Mouse (Mus musculus): ENCODE measurements at regions not wholly inside any gene's neighbourhood (a gene's known extent, or its start where the extent isn't known, plus 50 kb on each side); places are given as distances from the start of the nearest gene placed in this dataset.

DNA sequence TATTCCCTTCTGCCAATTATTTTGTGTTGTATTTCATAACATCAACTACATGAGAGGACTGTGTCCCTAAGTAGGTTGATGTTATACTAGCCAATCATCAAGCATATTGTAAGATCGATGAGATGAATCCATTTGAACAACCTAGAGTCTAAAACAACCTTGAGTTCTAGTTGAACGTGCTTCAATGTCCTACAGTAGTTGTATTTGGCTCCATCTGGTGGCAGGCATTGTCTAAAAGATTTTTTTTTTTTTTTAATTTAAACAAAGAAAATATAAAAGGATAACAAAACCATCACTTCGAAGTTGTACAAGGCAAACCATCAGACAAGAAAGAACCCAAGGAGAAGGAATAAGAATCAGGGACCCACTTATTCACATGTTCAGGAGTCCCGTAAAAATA lies 114.4 kb downstream of the Pih1d3 start:
- DNase-seq (ENCODE audit: low spot score): peak; percentile 16

DNA sequence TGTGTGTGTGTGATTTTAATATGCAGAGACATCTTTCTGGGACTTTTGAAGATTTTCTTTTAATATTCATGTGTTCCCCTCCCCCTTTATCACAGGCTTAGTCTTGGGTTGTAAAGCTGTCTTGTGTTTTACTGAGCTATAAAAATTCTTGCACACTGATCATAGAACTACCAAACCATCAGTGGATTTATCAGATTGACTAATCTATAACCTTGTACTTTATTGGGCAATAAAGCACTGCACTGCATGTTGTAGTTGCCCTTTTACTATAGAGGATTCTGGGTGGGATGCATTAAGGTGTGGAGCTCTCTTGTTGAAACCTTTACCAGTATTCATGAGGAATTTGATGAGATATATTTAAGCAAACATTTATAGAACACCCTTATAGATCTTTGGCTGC lies 141.3 kb downstream of the Pih1d3 start:
- DNase-seq (ENCODE audit: low spot score): no peak

- DNase-seq (ENCODE audit: low spot score): no peak
Observed at GRCm38 (mm10) chr1:31377324-31377723, 154.7 kb downstream of the Pih1d3 start.

DNA sequence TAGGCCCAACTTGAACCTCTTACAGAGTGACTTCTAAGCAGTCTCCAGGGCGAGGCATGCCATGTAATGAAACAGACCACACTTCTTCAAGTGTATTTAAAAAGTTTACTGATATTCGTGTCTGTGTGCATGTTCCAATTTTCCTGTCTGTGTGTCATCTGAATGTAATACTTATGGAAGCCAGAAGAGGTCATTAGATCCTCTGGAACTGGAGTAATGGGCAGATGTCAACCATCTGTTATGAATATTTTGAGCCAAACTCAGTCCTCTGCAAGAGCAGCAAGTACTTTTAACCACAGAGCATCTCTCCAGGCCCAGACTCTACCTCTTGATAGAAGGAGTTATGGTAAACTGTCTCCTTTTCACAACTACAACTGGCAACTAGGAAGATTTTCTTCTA lies 156.4 kb downstream of the Pih1d3 start:
- peak; percentile 11 for DNase-seq (ENCODE audit: low spot score)

GRCm38 (mm10) chr1:31380312-31380711 lies 157.7 kb downstream of the Pih1d3 start:
- DNase-seq (ENCODE audit: low spot score): no peak

GRCm38 (mm10) chr1:31382192-31382591 lies 159.6 kb downstream of the Pih1d3 start:
- DNase-seq (ENCODE audit: low spot score): no peak
